Mouse (Mus musculus) hindbrain, embryonic 11.5 days (tissue): ENCODE results near the gene Prss40. TPM values are rescaled to one million over a fixed set of nuclear protein-coding genes. Genes with fewer than 3 reads are reported as not detected.
"Not testable (repeated sequence)": the region's sequence is repeated elsewhere in the genome, so short reads cannot be mapped to it uniquely, and the experiment has no call there.

Experiments used
- ATAC-seq: fragments of 200-750 bp; cut with Nextera tagmentation; 2 replicates; pipeline ENCODE4 v1.8.0; 2017; ENCODE audit warnings: mild to moderate bottlenecking, moderate TSS enrichment, moderate library complexity; ENCODE audit not compliant: low FRiP score
- DNase-seq: peaks from one replicate; pipeline ENCODE4 v3.0.0-alpha.2; 2015; ENCODE audit warnings: low spot score
- H3K27ac ChIP-seq: fragments of 300-500 bp; sonication (generic); 2 replicates; pipeline ENCODE4 v1.5.1; 2014; ENCODE audit warnings: mild to moderate bottlenecking, low read depth, low read length
- H3K27me3 ChIP-seq: fragments of 300-500 bp; sonication (generic); 2 replicates; pipeline ENCODE4 v1.6.1; 2014; ENCODE audit warnings: mild to moderate bottlenecking, low read length, moderate library complexity, mixed read lengths; ENCODE audit not compliant: control insufficient read depth, insufficient read depth
- H3K36me3 ChIP-seq: fragments of 300-500 bp; sonication (generic); 2 replicates; pipeline ENCODE4 v1.6.1; 2014; ENCODE audit warnings: mild to moderate bottlenecking, low read length, moderate library complexity, mixed read lengths; ENCODE audit not compliant: control insufficient read depth, insufficient read depth
- H3K4me1 ChIP-seq: fragments of 300-500 bp; sonication (generic); replicated peaks from 2 replicates; pipeline ENCODE4 v1.6.1; 2014; ENCODE audit warnings: low read length, mixed read lengths; ENCODE audit not compliant: control insufficient read depth, insufficient read depth
- H3K4me2 ChIP-seq: fragments of 300-500 bp; sonication (generic); replicated peaks from 2 replicates; pipeline ENCODE4 v1.6.1; 2014; ENCODE audit warnings: mild to moderate bottlenecking, low read depth, low read length
- H3K4me3 ChIP-seq: fragments of 300-500 bp; sonication (generic); 2 replicates; pipeline ENCODE4 v1.5.1; 2014; ENCODE audit warnings: low read depth, low read length
- H3K9ac ChIP-seq: fragments of 300-500 bp; sonication (generic); 2 replicates; pipeline ENCODE4 v1.6.1; 2014; ENCODE audit warnings: low read depth, low read length
- H3K9me3 ChIP-seq: fragments of 300-500 bp; sonication (generic); 2 replicates; pipeline ENCODE4 v1.6.1; 2016; ENCODE audit warnings: low read length; ENCODE audit not compliant: control insufficient read depth
- WGBS: fragments of 180-500 bp; shearing (Covaris S2); extraction: QIAGEN DNeasy Blood & Tissue Kit; methylation state at CpG from one replicate; pipeline ENCODE4 v1.1.7; 2014; 5-methylcytosine and 5-hydroxymethylcytosine counted together
- polyA plus RNA-seq: library from polyadenylated mRNA; unstranded; fragments of >200 nt; fragmentation: Nextera tagmentation; extraction: Ambion mirVana; gene quantifications from 2 replicates; pipeline ENCODE4 v1.2.1, GENCODE M21; 2014

Prss40 gene
- polyA plus RNA-seq, 1 experiment from 2014 or later, result not detected

GRCm38 (mm10) chr1:34553690-34554089, 7.1 kb downstream of the Prss40 start:
- Histone ChIP-seq H3K4me2 (no peak overlapping the region), H3K9me3 (no peaks in the 10 kb centered on the region), H3K36me3 (no peaks in the 10 kb centered on the region), H3K4me1 (no peaks in the 10 kb centered on the region), H3K4me3 (no peak overlapping the region), H3K9ac (no peak overlapping the region), H3K27me3 (no peaks in the 10 kb centered on the region), H3K27ac (no peak overlapping the region)
- 86% methylated on average over 1 of the region's 1 CpGs for WGBS
- DNase-seq (no peak), ATAC-seq (no peak)

GRCm38 (mm10) chr1:34547074-34547473, 13.7 kb downstream of the Prss40 start:
- Histone ChIP-seq H3K9ac (no peak overlapping the region), H3K36me3 (no peaks in the 10 kb centered on the region), H3K4me3 (no peak overlapping the region), H3K27me3 (no peaks in the 10 kb centered on the region), H3K4me1 (no peaks in the 10 kb centered on the region), H3K4me2 (no peak overlapping the region), H3K27ac (no peak overlapping the region), H3K9me3 (no peaks in the 10 kb centered on the region)
- no peak for DNase-seq
- no peak for ATAC-seq
- WGBS, result 82% methylated on average over 1 of the region's 1 CpGs

- Histone ChIP-seq H3K4me3 (no peak overlapping the region), H3K27me3 (peaks cover 28% of the 10 kb centered on the region), H3K9me3 (no peaks in the 10 kb centered on the region), H3K9ac (no peak overlapping the region), H3K4me1 (0 out of 2 replicates have a peak, but pooled peaks cover 3% of the 10 kb centered on the region), H3K4me2 (no peak overlapping the region), H3K27ac (no peak overlapping the region), H3K36me3 (no peaks in the 10 kb centered on the region)
- peak; percentile 40 for DNase-seq
- 5% methylated on average over 16 of the region's 16 CpGs for whole genome bisulfite sequencing
- ATAC-seq, result no peak; the same call in 1 of the 2 replicates
Measured at GRCm38 (mm10) chr1:34536767-34537485, 23.8 kb downstream of the Prss40 start.

GRCm38 (mm10) chr1:34536291-34536766, 24.4 kb downstream of the Prss40 start:
- ATAC-seq, result no peak
- no peak overlapping the region for H3K4me3 ChIP-seq
- H3K4me1 ChIP-seq, result 0 out of 2 replicates have a peak, but pooled peaks cover 3% of the 10 kb centered on the region
- H3K9ac ChIP-seq, result no peak overlapping the region
- 3% methylated on average over 14 of the region's 14 CpGs for WGBS
- no peaks in the 10 kb centered on the region for H3K9me3 ChIP-seq
- H3K27ac ChIP-seq, result no peak overlapping the region
- DNase-seq, result peak; percentile 14
- H3K27me3 ChIP-seq, result peaks cover 28% of the 10 kb centered on the region
- H3K4me2 ChIP-seq, result no peak overlapping the region
- H3K36me3 ChIP-seq, result no peaks in the 10 kb centered on the region

- not testable (repeated sequence) for ATAC-seq, H3K9me3 ChIP-seq, DNase-seq, H3K4me2 ChIP-seq, H3K4me1 ChIP-seq, H3K36me3 ChIP-seq, H3K27ac ChIP-seq, H3K4me3 ChIP-seq, H3K9ac ChIP-seq
- H3K27me3 ChIP-seq, result peaks cover 28% of the 10 kb centered on the region
- 29% methylated on average over 7 of the region's 7 CpGs for WGBS
Measured at GRCm38 (mm10) chr1:34535043-34535698, 25.6 kb downstream of the Prss40 start, which contains the start of gene Cfc1. TSS of gene Cfc1 (plus strand) at chr1:34535648.

- not testable (repeated sequence) for H3K27ac ChIP-seq, ATAC-seq, H3K9ac ChIP-seq, H3K9me3 ChIP-seq, DNase-seq, H3K36me3 ChIP-seq, H3K4me2 ChIP-seq, H3K4me1 ChIP-seq, H3K4me3 ChIP-seq
- H3K27me3 ChIP-seq, result peaks cover 28% of the 10 kb centered on the region
- 61% methylated on average over 3 of the region's 3 CpGs for WGBS
Measured at GRCm38 (mm10) chr1:34534574-34534973, 26.2 kb downstream of the Prss40 start.

GRCm38 (mm10) chr1:34523647-34524046, 37.1 kb downstream of the Prss40 start:
- H3K4me3 ChIP-seq, result no peak overlapping the region
- 95% methylated on average over 3 of the region's 3 CpGs for WGBS
- no peak overlapping the region for H3K27ac ChIP-seq
- H3K27me3 ChIP-seq, result no peaks in the 10 kb centered on the region
- no peaks in the 10 kb centered on the region for H3K4me1 ChIP-seq
- no peak overlapping the region for H3K9ac ChIP-seq
- no peak overlapping the region for H3K4me2 ChIP-seq
- ATAC-seq (no peak), DNase-seq (no peak)
- H3K9me3 ChIP-seq, result no peaks in the 10 kb centered on the region
- H3K36me3 ChIP-seq, result no peaks in the 10 kb centered on the region

GRCm38 (mm10) chr1:34522850-34523244, 37.9 kb downstream of the Prss40 start:
- DNase-seq (no peak), ATAC-seq (no peak)
- H3K4me3 ChIP-seq, result no peak overlapping the region
- H3K4me2 ChIP-seq, result no peak overlapping the region
- H3K36me3 ChIP-seq, result no peaks in the 10 kb centered on the region
- no peaks in the 10 kb centered on the region for H3K4me1 ChIP-seq
- no peak overlapping the region for H3K27ac ChIP-seq
- H3K27me3 ChIP-seq, result no peaks in the 10 kb centered on the region
- no peak overlapping the region for H3K9ac ChIP-seq
- H3K9me3 ChIP-seq, result no peaks in the 10 kb centered on the region
- WGBS, result 86% methylated on average over 3 of the region's 3 CpGs
